Mouse (Mus musculus): ENCODE results near the gene Rora.

Rora gene

GRCm38 (mm10) chr9:68972277-68972676 lies 318.7 kb downstream of the Rora start:
- H3K36me3 ChIP-seq (ENCODE audit: insufficient read depth, low read length) = no peaks in the 10 kb centered on the region
- H3K27me3 ChIP-seq (ENCODE audit: insufficient read depth, low read length) = no peaks in the 10 kb centered on the region
- no peaks in the 10 kb centered on the region for H3K9me3 ChIP-seq (ENCODE audit: low read length)
- no peak overlapping the region for H3K4me3 ChIP-seq (replicated peaks; ENCODE audit: low read length)
- H3K4me1 ChIP-seq (replicated peaks; ENCODE audit: low read depth, low read length) = no peaks in the 10 kb centered on the region
- TF ChIP-seq CTCF (conservative IDR thresholded peaks at IDR 0.05; ENCODE audit: low read length) = no peak
- no peak for TF ChIP-seq NANOG (IDR thresholded peaks at IDR 0.05; ENCODE audit: borderline replicate concordance, low read length)
- no peak for TF ChIP-seq POU5F1 (IDR thresholded peaks at IDR 0.05; ENCODE audit: borderline replicate concordance, low read length)

GRCm38 (mm10) chr9:68974517-68974916 lies 320.9 kb downstream of the Rora start:
- Histone ChIP-seq H3K9me3 (ENCODE audit: low read length) (no peaks in the 10 kb centered on the region), H3K36me3 (ENCODE audit: insufficient read depth, low read length) (no peaks in the 10 kb centered on the region), H3K27me3 (ENCODE audit: insufficient read depth, low read length) (no peaks in the 10 kb centered on the region), H3K4me1 (replicated peaks; ENCODE audit: low read depth, low read length) (no peaks in the 10 kb centered on the region), H3K4me3 (replicated peaks; ENCODE audit: low read length) (no peak overlapping the region)
- TF ChIP-seq CTCF (conservative IDR thresholded peaks at IDR 0.05; ENCODE audit: low read length) = no peak
- no peak for TF ChIP-seq POU5F1 (IDR thresholded peaks at IDR 0.05; ENCODE audit: borderline replicate concordance, low read length)
- TF ChIP-seq NANOG (IDR thresholded peaks at IDR 0.05; ENCODE audit: borderline replicate concordance, low read length) = no peak

GRCm38 (mm10) chr9:68976136-68976535 lies 322.6 kb downstream of the Rora start:
- Histone ChIP-seq H3K4me1 (replicated peaks; ENCODE audit: low read depth, low read length) (no peaks in the 10 kb centered on the region), H3K9me3 (ENCODE audit: low read length) (no peaks in the 10 kb centered on the region)
- no peak for TF ChIP-seq CTCF (conservative IDR thresholded peaks at IDR 0.05; ENCODE audit: low read length)
- no peak for TF ChIP-seq NANOG (IDR thresholded peaks at IDR 0.05; ENCODE audit: borderline replicate concordance, low read length)
- TF ChIP-seq POU5F1 (IDR thresholded peaks at IDR 0.05; ENCODE audit: borderline replicate concordance, low read length) = no peak

GRCm38 (mm10) chr9:68976851-68977250 lies 323.3 kb downstream of the Rora start:
- H3K4me3 ChIP-seq (replicated peaks; ENCODE audit: low read length) = no peak overlapping the region
- no peaks in the 10 kb centered on the region for H3K9me3 ChIP-seq (ENCODE audit: low read length)
- TF ChIP-seq NANOG (IDR thresholded peaks at IDR 0.05; ENCODE audit: borderline replicate concordance, low read length) = no peak
- no peak for TF ChIP-seq CTCF (conservative IDR thresholded peaks at IDR 0.05; ENCODE audit: low read length)
- TF ChIP-seq POU5F1 (IDR thresholded peaks at IDR 0.05; ENCODE audit: borderline replicate concordance, low read length) = no peak
- H3K36me3 ChIP-seq (ENCODE audit: insufficient read depth, low read length) = no peaks in the 10 kb centered on the region
- H3K4me1 ChIP-seq (replicated peaks; ENCODE audit: low read depth, low read length) = no peaks in the 10 kb centered on the region
- H3K27me3 ChIP-seq (ENCODE audit: insufficient read depth, low read length) = no peaks in the 10 kb centered on the region

More at GRCm38 (mm10) chr9:68976136-68976535, 322.6 kb downstream of the Rora start:
- Histone ChIP-seq H3K27me3 (ENCODE audit: insufficient read depth, low read length) (no peaks in the 10 kb centered on the region), H3K36me3 (ENCODE audit: insufficient read depth, low read length) (no peaks in the 10 kb centered on the region), H3K4me3 (replicated peaks; ENCODE audit: low read length) (no peak overlapping the region)

- TF ChIP-seq NANOG (IDR thresholded peaks at IDR 0.05; ENCODE audit: borderline replicate concordance, low read length) = no peak
- no peak for TF ChIP-seq POU5F1 (IDR thresholded peaks at IDR 0.05; ENCODE audit: borderline replicate concordance, low read length)
- no peak for TF ChIP-seq CTCF (conservative IDR thresholded peaks at IDR 0.05; ENCODE audit: low read length)
- Histone ChIP-seq H3K4me1 (replicated peaks; ENCODE audit: low read depth, low read length) (no peaks in the 10 kb centered on the region), H3K4me3 (replicated peaks; ENCODE audit: low read length) (no peak overlapping the region), H3K36me3 (ENCODE audit: insufficient read depth, low read length) (no peaks in the 10 kb centered on the region), H3K27me3 (ENCODE audit: insufficient read depth, low read length) (no peaks in the 10 kb centered on the region), H3K9me3 (ENCODE audit: low read length) (no peaks in the 10 kb centered on the region)
Observed at GRCm38 (mm10) chr9:68978656-68979055, 325.1 kb downstream of the Rora start.

GRCm38 (mm10) chr9:68980041-68980440 lies 326.5 kb downstream of the Rora start:
- Histone ChIP-seq H3K36me3 (ENCODE audit: insufficient read depth, low read length) (no peaks in the 10 kb centered on the region), H3K27me3 (ENCODE audit: insufficient read depth, low read length) (no peaks in the 10 kb centered on the region), H3K4me3 (replicated peaks; ENCODE audit: low read length) (no peak overlapping the region), H3K4me1 (replicated peaks; ENCODE audit: low read depth, low read length) (peaks cover 1% of the 10 kb centered on the region; the same call in 1 of the 2 replicates), H3K9me3 (ENCODE audit: low read length) (no peaks in the 10 kb centered on the region)
- no peak for TF ChIP-seq POU5F1 (IDR thresholded peaks at IDR 0.05; ENCODE audit: borderline replicate concordance, low read length)
- TF ChIP-seq NANOG (IDR thresholded peaks at IDR 0.05; ENCODE audit: borderline replicate concordance, low read length) = no peak
- no peak for TF ChIP-seq CTCF (conservative IDR thresholded peaks at IDR 0.05; ENCODE audit: low read length)

GRCm38 (mm10) chr9:68985046-68985445 lies 331.5 kb downstream of the Rora start:
- no peaks in the 10 kb centered on the region for H3K27me3 ChIP-seq (ENCODE audit: insufficient read depth, low read length)
- no peaks in the 10 kb centered on the region for H3K36me3 ChIP-seq (ENCODE audit: insufficient read depth, low read length)
- H3K9me3 ChIP-seq (ENCODE audit: low read length) = no peaks in the 10 kb centered on the region
- peaks cover 10% of the 10 kb centered on the region for H3K4me1 ChIP-seq (replicated peaks; ENCODE audit: low read depth, low read length)
- no peak overlapping the region for H3K4me3 ChIP-seq (replicated peaks; ENCODE audit: low read length)
- TF ChIP-seq CTCF (conservative IDR thresholded peaks at IDR 0.05; ENCODE audit: low read length) = no peak
- no peak for TF ChIP-seq NANOG (IDR thresholded peaks at IDR 0.05; ENCODE audit: borderline replicate concordance, low read length)
- no peak for TF ChIP-seq POU5F1 (IDR thresholded peaks at IDR 0.05; ENCODE audit: borderline replicate concordance, low read length)

- no peak overlapping the region for H3K4me3 ChIP-seq (replicated peaks; ENCODE audit: low read length)
- no peak for TF ChIP-seq CTCF (conservative IDR thresholded peaks at IDR 0.05; ENCODE audit: low read length)
- no peak for TF ChIP-seq POU5F1 (IDR thresholded peaks at IDR 0.05; ENCODE audit: borderline replicate concordance, low read length)
- TF ChIP-seq NANOG (IDR thresholded peaks at IDR 0.05; ENCODE audit: borderline replicate concordance, low read length) = no peak
- H3K36me3 ChIP-seq (ENCODE audit: insufficient read depth, low read length) = no peaks in the 10 kb centered on the region
- H3K4me1 ChIP-seq (replicated peaks; ENCODE audit: low read depth, low read length) = peaks cover 10% of the 10 kb centered on the region
- H3K9me3 ChIP-seq (ENCODE audit: low read length) = no peaks in the 10 kb centered on the region
- no peaks in the 10 kb centered on the region for H3K27me3 ChIP-seq (ENCODE audit: insufficient read depth, low read length)
Observed at GRCm38 (mm10) chr9:68985796-68986195, 332.2 kb downstream of the Rora start.

Data from E14TG2a.4 (cell line).